Mouse (Mus musculus): ENCODE measurements around the gene Snap29.

Snap29 gene

GRCm38 (mm10) chr16:17474091-17474490 lies 68.3 kb downstream of the Snap29 start:
- DNase-seq (ENCODE audit: low read depth, low spot score): no peak

- DNase-seq (ENCODE audit: low read depth, low spot score): no peak
Measured at GRCm38 (mm10) chr16:17474761-17475160, 69.0 kb downstream of the Snap29 start.

GRCm38 (mm10) chr16:17475326-17475725 lies 69.5 kb downstream of the Snap29 start:
- DNase-seq (ENCODE audit: low read depth, low spot score): no peak

- DNase-seq (ENCODE audit: low read depth, low spot score): no peak
Measured at GRCm38 (mm10) chr16:17478331-17478943, 72.7 kb downstream of the Snap29 start.
